Mouse (Mus musculus) spleen, adult 2 months (tissue): ENCODE data around the gene Nckap5.

Source experiments
- CTCF ChIP-seq: fragments of 200-500 bp; IDR thresholded peaks from 2 replicates; pipeline ENCODE4 v1.5.1; 2011; ENCODE audit warnings: mild to moderate bottlenecking, inconsistent platforms; ENCODE audit not compliant: insufficient read depth, insufficient read length, insufficient replicate concordance; ENCODE audit errors: extremely low read depth
- POLR2A ChIP-seq: fragments of 200-500 bp; IDR thresholded peaks from 2 replicates; pipeline ENCODE4 v1.6.1; 2011; ENCODE audit warnings: low read depth, low read length, inconsistent platforms

GRCm38 (mm10) chr1:126042886-126043285 lies 787.7 kb downstream of the Nckap5 start:
- TF ChIP-seq CTCF (no peak), POLR2A (no peak)
